Mouse (Mus musculus): ENCODE data around the gene Kdelc1. TPM values are rescaled to one million over a fixed set of nuclear protein-coding genes. Genes with fewer than 3 reads are reported as not detected.

Gene Kdelc1
- polyA plus RNA-seq, 1 experiment: 24.2 TPM

- TF ChIP-seq POLR2A (IDR thresholded peaks at IDR 0.05; ENCODE audit: borderline replicate concordance, extremely low read depth, insufficient read depth, insufficient read length, poor library complexity, severe bottlenecking): no peak
- no peak for TF ChIP-seq CTCF (IDR thresholded peaks at IDR 0.05; ENCODE audit: borderline replicate concordance, extremely low read depth, insufficient read depth, insufficient read length)
- no peak for DNase-seq (ENCODE audit: low read depth)
Measured at GRCm38 (mm10) chr1:44129929-44130581, 11.4 kb upstream of the Kdelc1 start.

- no peak for TF ChIP-seq POLR2A (IDR thresholded peaks at IDR 0.05; ENCODE audit: borderline replicate concordance, extremely low read depth, insufficient read depth, insufficient read length, poor library complexity, severe bottlenecking)
- TF ChIP-seq CTCF (IDR thresholded peaks at IDR 0.05; ENCODE audit: borderline replicate concordance, extremely low read depth, insufficient read depth, insufficient read length): no peak
- DNase-seq (ENCODE audit: low read depth): no peak
Measured at GRCm38 (mm10) chr1:44125590-44125989, 7.0 kb upstream of the Kdelc1 start.

GRCm38 (mm10) chr1:44122256-44122655, 3.6 kb upstream of the Kdelc1 start:
- TF ChIP-seq POLR2A (IDR thresholded peaks at IDR 0.05; ENCODE audit: borderline replicate concordance, extremely low read depth, insufficient read depth, insufficient read length, poor library complexity, severe bottlenecking): no peak
- TF ChIP-seq CTCF (IDR thresholded peaks at IDR 0.05; ENCODE audit: borderline replicate concordance, extremely low read depth, insufficient read depth, insufficient read length): no peak
- no peak for DNase-seq (ENCODE audit: low read depth)

- DNase-seq (ENCODE audit: low read depth): no peak
- TF ChIP-seq CTCF (IDR thresholded peaks at IDR 0.05; ENCODE audit: borderline replicate concordance, extremely low read depth, insufficient read depth, insufficient read length) (no peak), POLR2A (IDR thresholded peaks at IDR 0.05; ENCODE audit: borderline replicate concordance, extremely low read depth, insufficient read depth, insufficient read length, poor library complexity, severe bottlenecking) (no peak)
Measured at GRCm38 (mm10) chr1:44120074-44120406, 1.4 kb upstream of the Kdelc1 start.

GRCm38 (mm10) chr1:44119201-44120073, 829 bp upstream of the Kdelc1 start:
- peak; percentile 91 for DNase-seq (ENCODE audit: low read depth)
- peak; percentile 56; the same call in 1 of the 2 replicates for TF ChIP-seq POLR2A (IDR thresholded peaks at IDR 0.05; ENCODE audit: borderline replicate concordance, extremely low read depth, insufficient read depth, insufficient read length, poor library complexity, severe bottlenecking)
- peak; percentile 54; the same call in 1 of the 2 replicates for TF ChIP-seq CTCF (IDR thresholded peaks at IDR 0.05; ENCODE audit: borderline replicate concordance, extremely low read depth, insufficient read depth, insufficient read length)

GRCm38 (mm10) chr1:44117571-44117970, 1.0 kb downstream of the Kdelc1 start:
- DNase-seq (ENCODE audit: low read depth): peak; percentile 7
- TF ChIP-seq POLR2A (IDR thresholded peaks at IDR 0.05; ENCODE audit: borderline replicate concordance, extremely low read depth, insufficient read depth, insufficient read length, poor library complexity, severe bottlenecking) (no peak), CTCF (IDR thresholded peaks at IDR 0.05; ENCODE audit: borderline replicate concordance, extremely low read depth, insufficient read depth, insufficient read length) (no peak)

GRCm38 (mm10) chr1:44102939-44103338, 15.7 kb downstream of the Kdelc1 start:
- TF ChIP-seq CTCF (IDR thresholded peaks at IDR 0.05; ENCODE audit: borderline replicate concordance, extremely low read depth, insufficient read depth, insufficient read length) (no peak), POLR2A (IDR thresholded peaks at IDR 0.05; ENCODE audit: borderline replicate concordance, extremely low read depth, insufficient read depth, insufficient read length, poor library complexity, severe bottlenecking) (no peak)
- peak; percentile 21 for DNase-seq (ENCODE audit: low read depth)

- peak; percentile 99 for DNase-seq (ENCODE audit: low read depth)
- TF ChIP-seq POLR2A (IDR thresholded peaks at IDR 0.05; ENCODE audit: borderline replicate concordance, extremely low read depth, insufficient read depth, insufficient read length, poor library complexity, severe bottlenecking) (peak; percentile 68; the same call in 1 of the 2 replicates), CTCF (IDR thresholded peaks at IDR 0.05; ENCODE audit: borderline replicate concordance, extremely low read depth, insufficient read depth, insufficient read length) (no peak)
Measured at GRCm38 (mm10) chr1:44102259-44102717, 16.3 kb downstream of the Kdelc1 start, which contains the start of gene Tex30. Tex30 (minus strand) TSS chr1:44102441.

- TF ChIP-seq CTCF (IDR thresholded peaks at IDR 0.05; ENCODE audit: borderline replicate concordance, extremely low read depth, insufficient read depth, insufficient read length) (no peak), POLR2A (IDR thresholded peaks at IDR 0.05; ENCODE audit: borderline replicate concordance, extremely low read depth, insufficient read depth, insufficient read length, poor library complexity, severe bottlenecking) (no peak)
- peak; percentile 65 for DNase-seq (ENCODE audit: low read depth)
Measured at GRCm38 (mm10) chr1:44101448-44102225, 17.0 kb downstream of the Kdelc1 start.

- DNase-seq (ENCODE audit: low read depth): peak; percentile 56
Measured at GRCm38 (mm10) chr1:44064625-44065024, 54.0 kb downstream of the Kdelc1 start.

GRCm38 (mm10) chr1:44063439-44063838, 55.2 kb downstream of the Kdelc1 start:
- no peak for DNase-seq (ENCODE audit: low read depth)
- TF ChIP-seq POLR2A (IDR thresholded peaks at IDR 0.05; ENCODE audit: borderline replicate concordance, extremely low read depth, insufficient read depth, insufficient read length, poor library complexity, severe bottlenecking) (no peak), CTCF (IDR thresholded peaks at IDR 0.05; ENCODE audit: borderline replicate concordance, extremely low read depth, insufficient read depth, insufficient read length) (no peak)

More at GRCm38 (mm10) chr1:44064625-44065024, 54.0 kb downstream of the Kdelc1 start:
- TF ChIP-seq POLR2A (IDR thresholded peaks at IDR 0.05; ENCODE audit: borderline replicate concordance, extremely low read depth, insufficient read depth, insufficient read length, poor library complexity, severe bottlenecking): no peak
- peak; percentile 36; the same call in 1 of the 2 replicates for TF ChIP-seq CTCF (IDR thresholded peaks at IDR 0.05; ENCODE audit: borderline replicate concordance, extremely low read depth, insufficient read depth, insufficient read length)

Data from brain, embryonic 14.5 days (tissue).